Mouse (Mus musculus) liver, postnatal 0 days (tissue): ENCODE measurements around the gene Eif4g3. TPM values are rescaled to one million over a fixed set of nuclear protein-coding genes. Genes with fewer than 3 reads are reported as not detected.

Experiments used
- ATAC-seq: fragments of 200-750 bp; cut with Nextera tagmentation; 2 replicates; pipeline ENCODE4 v1.8.0; 2017; ENCODE audit warnings: mild to moderate bottlenecking, moderate library complexity
- DNase-seq: peaks from one replicate; pipeline ENCODE4 v3.0.0-alpha.2; 2016
- H3K27ac ChIP-seq: fragments of 300-500 bp; sonication (generic); 2 replicates; pipeline ENCODE4 v1.5.1; 2014; ENCODE audit warnings: antibody characterized with exemption, moderate library complexity, mild to moderate bottlenecking, low read depth
- H3K27me3 ChIP-seq: fragments of 300-500 bp; sonication (generic); 2 replicates; pipeline ENCODE4 v1.6.1; 2014; ENCODE audit warnings: low read length, control low read depth, mixed read lengths; ENCODE audit not compliant: insufficient read depth
- H3K36me3 ChIP-seq: fragments of 300-500 bp; sonication (generic); replicated peaks from 2 replicates; pipeline ENCODE4 v1.6.1; 2014; ENCODE audit warnings: mild to moderate bottlenecking, control low read depth, low read length, moderate library complexity, mixed read lengths; ENCODE audit not compliant: insufficient read depth
- H3K4me1 ChIP-seq: fragments of 300-500 bp; sonication (generic); 2 replicates; pipeline ENCODE4 v1.6.1; 2014; ENCODE audit warnings: antibody characterized with exemption, mild to moderate bottlenecking, control low read depth; ENCODE audit not compliant: insufficient read depth
- H3K4me2 ChIP-seq: fragments of 300-500 bp; sonication (generic); 2 replicates; pipeline ENCODE4 v1.6.1; 2014; ENCODE audit warnings: low read depth, mild to moderate bottlenecking, low read length, moderate library complexity, mixed read lengths
- H3K4me3 ChIP-seq: fragments of 300-500 bp; sonication (generic); 2 replicates; pipeline ENCODE4 v1.5.1; 2014; ENCODE audit warnings: low read depth, low read length
- H3K9ac ChIP-seq: fragments of 300-500 bp; sonication (generic); replicated peaks from 2 replicates; pipeline ENCODE4 v1.6.1; 2014; ENCODE audit warnings: mild to moderate bottlenecking, moderate library complexity
- H3K9me3 ChIP-seq: fragments of 300-500 bp; sonication (generic); 2 replicates; pipeline ENCODE4 v1.6.1; 2016; ENCODE audit warnings: mild to moderate bottlenecking, control low read depth, low read length, mixed read lengths
- CTCF ChIP-seq: sonication (generic); IDR thresholded peaks from 2 replicates; pipeline ENCODE4 v1.5.1; 2016; ENCODE audit warnings: antibody characterized with exemption, low read depth
- EP300 ChIP-seq: IDR thresholded peaks from 2 replicates; pipeline ENCODE4 v1.6.1; 2016; ENCODE audit warnings: antibody characterized with exemption, low read depth, mild to moderate bottlenecking
- WGBS: fragments of 180-500 bp; shearing (Covaris S2); extraction: QIAGEN DNeasy Blood & Tissue Kit; methylation state at CpG from one replicate; pipeline ENCODE4 v1.1.7; 2014; ENCODE audit not compliant: insufficient replicate concordance; 5-methylcytosine and 5-hydroxymethylcytosine counted together
- polyA plus RNA-seq: library from polyadenylated mRNA; unstranded; fragments of >200 nt; fragmentation: Nextera tagmentation; extraction: Ambion mirVana; gene quantifications from 2 replicates; pipeline ENCODE4 v1.2.1, GENCODE M21; 2015

Gene Eif4g3
- polyA plus RNA-seq, 1 experiment from 2014 or later: 5.8 TPM

DNA sequence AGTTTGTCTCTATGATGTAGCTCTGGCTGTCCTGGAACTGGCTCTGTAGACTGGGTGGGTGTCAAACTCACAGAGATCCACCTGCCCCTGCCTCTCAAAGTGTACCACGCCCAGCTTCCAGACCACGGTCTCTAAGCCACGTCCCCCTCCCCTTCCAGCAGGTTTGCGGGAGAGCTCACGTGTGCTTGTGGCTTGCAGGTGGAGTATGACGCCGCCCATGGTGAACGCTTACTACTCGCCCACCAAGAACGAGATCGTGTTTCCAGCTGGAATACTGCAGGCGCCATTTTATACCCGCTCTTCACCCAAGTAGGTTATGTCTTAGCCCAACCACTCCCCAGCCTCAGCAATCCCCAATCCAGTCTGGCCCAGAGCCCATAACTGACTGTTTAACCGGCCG, 36.6 kb upstream of the Eif4g3 start:
- no peak for ATAC-seq
- 86% methylated on average over 15 of the region's 15 CpGs for WGBS
- peaks cover 36% of the 10 kb centered on the region for H3K36me3 ChIP-seq

GRCm38 (mm10) chr4:137959889-137960665, 32.7 kb upstream of the Eif4g3 start:
- DNase-seq (no peak), ATAC-seq (no peak)
- Histone ChIP-seq H3K4me1 (no peaks in the 10 kb centered on the region), H3K4me3 (no peak overlapping the region), H3K4me2 (no peak overlapping the region), H3K27ac (no peak overlapping the region), H3K9ac (no peak overlapping the region), H3K9me3 (no peaks in the 10 kb centered on the region), H3K36me3 (peaks cover 52% of the 10 kb centered on the region), H3K27me3 (no peaks in the 10 kb centered on the region)
- 71% methylated on average over 13 of the region's 13 CpGs for WGBS
- TF ChIP-seq EP300 (no peak), CTCF (peak; percentile 67)

More for the DNA sequence above, 36.6 kb upstream of the Eif4g3 start:
- Histone ChIP-seq H3K4me3 (no peak overlapping the region), H3K27ac (no peak overlapping the region), H3K9ac (no peak overlapping the region), H3K27me3 (no peaks in the 10 kb centered on the region), H3K9me3 (no peaks in the 10 kb centered on the region), H3K4me1 (no peaks in the 10 kb centered on the region), H3K4me2 (no peak overlapping the region)
- TF ChIP-seq CTCF (no peak), EP300 (no peak)
- no peak for DNase-seq

DNA sequence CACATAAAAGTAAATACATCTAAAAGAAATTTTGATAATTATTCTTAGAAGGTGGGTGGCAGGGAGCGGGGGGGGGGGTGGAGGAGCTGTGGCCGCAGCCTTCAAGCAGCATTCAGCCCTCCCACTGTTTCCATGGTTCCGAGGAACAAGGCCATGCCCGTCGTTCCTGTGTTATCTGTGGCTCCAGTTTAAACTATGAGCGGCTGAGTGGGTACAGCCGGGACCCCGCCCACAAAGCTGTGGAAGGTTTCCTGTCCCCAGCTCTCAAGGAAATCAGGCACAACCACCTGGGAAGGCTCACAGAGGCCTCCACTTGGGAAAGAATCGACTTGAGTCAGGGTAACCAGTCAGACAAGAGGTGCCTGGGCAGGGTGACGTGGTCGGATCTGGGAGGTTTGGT, 32.1 kb upstream of the Eif4g3 start:
- Histone ChIP-seq H3K9ac (no peak overlapping the region), H3K36me3 (peaks cover 52% of the 10 kb centered on the region), H3K27ac (no peak overlapping the region), H3K4me3 (no peak overlapping the region), H3K27me3 (no peaks in the 10 kb centered on the region), H3K9me3 (no peaks in the 10 kb centered on the region), H3K4me2 (no peak overlapping the region), H3K4me1 (no peaks in the 10 kb centered on the region)
- TF ChIP-seq CTCF (no peak), EP300 (no peak)
- DNase-seq (no peak), ATAC-seq (peak; percentile 19; the same call in 1 of the 2 replicates)
- 59% methylated on average over 11 of the region's 11 CpGs for WGBS

GRCm38 (mm10) chr4:137962643-137963350, 30.0 kb upstream of the Eif4g3 start:
- no peak for TF ChIP-seq EP300
- no peak for TF ChIP-seq CTCF
- Histone ChIP-seq H3K27me3 (no peaks in the 10 kb centered on the region), H3K9ac (no peak overlapping the region), H3K4me2 (no peak overlapping the region), H3K4me3 (no peak overlapping the region), H3K36me3 (peaks cover 41% of the 10 kb centered on the region), H3K9me3 (no peaks in the 10 kb centered on the region), H3K27ac (no peak overlapping the region), H3K4me1 (no peaks in the 10 kb centered on the region)
- WGBS: 88% methylated on average over 20 of the region's 20 CpGs
- ATAC-seq (no peak), DNase-seq (no peak)

- no peak overlapping the region for H3K4me3 ChIP-seq
- no peak overlapping the region for H3K9ac ChIP-seq
- no peak overlapping the region for H3K27ac ChIP-seq
- DNase-seq (no peak), ATAC-seq (no peak)
- WGBS: 82% methylated on average over 6 of the region's 6 CpGs
- no peak for TF ChIP-seq EP300
- TF ChIP-seq CTCF: no peak
- no peaks in the 10 kb centered on the region for H3K4me1 ChIP-seq
- peaks cover 37% of the 10 kb centered on the region for H3K36me3 ChIP-seq
- H3K27me3 ChIP-seq: no peaks in the 10 kb centered on the region
- H3K4me2 ChIP-seq: no peak overlapping the region
- H3K9me3 ChIP-seq: no peaks in the 10 kb centered on the region
Measured at GRCm38 (mm10) chr4:137963431-137963830, 29.4 kb upstream of the Eif4g3 start.

- no peak overlapping the region for H3K4me3 ChIP-seq
- no peaks in the 10 kb centered on the region for H3K9me3 ChIP-seq
- H3K27ac ChIP-seq: no peak overlapping the region
- H3K9ac ChIP-seq: no peak overlapping the region
- peak; percentile 83 for DNase-seq
- no peak overlapping the region for H3K4me2 ChIP-seq
- no peaks in the 10 kb centered on the region for H3K27me3 ChIP-seq
- H3K36me3 ChIP-seq: peaks cover 32% of the 10 kb centered on the region
- no peaks in the 10 kb centered on the region for H3K4me1 ChIP-seq
- TF ChIP-seq EP300: no peak
- peak; percentile 81 for TF ChIP-seq CTCF
- ATAC-seq: peak; percentile 48
- WGBS: 70% methylated on average over 9 of the region's 9 CpGs
Measured at GRCm38 (mm10) chr4:137963881-137964584, 28.8 kb upstream of the Eif4g3 start.
